Mouse (Mus musculus) testis, adult 2 months (tissue): ENCODE results near the gene Rbp7.
A peak's percentile ranks its signal among the peaks of the same experiment; 100 is the strongest.

Experiments
- CTCF ChIP-seq: fragments of 200-500 bp; IDR thresholded peaks from 2 replicates; pipeline ENCODE4 v1.5.1; 2012; ENCODE audit warnings: low read depth, mild to moderate bottlenecking, inconsistent platforms, low read length, moderate library complexity; ENCODE audit not compliant: control insufficient read depth, insufficient read depth, insufficient replicate concordance
- POLR2A ChIP-seq: fragments of 200-500 bp; IDR thresholded peaks from 2 replicates; pipeline ENCODE4 v1.6.1; 2012; ENCODE audit warnings: low read depth, mild to moderate bottlenecking, inconsistent platforms, low read length, moderate library complexity; ENCODE audit not compliant: control insufficient read depth

DNA sequence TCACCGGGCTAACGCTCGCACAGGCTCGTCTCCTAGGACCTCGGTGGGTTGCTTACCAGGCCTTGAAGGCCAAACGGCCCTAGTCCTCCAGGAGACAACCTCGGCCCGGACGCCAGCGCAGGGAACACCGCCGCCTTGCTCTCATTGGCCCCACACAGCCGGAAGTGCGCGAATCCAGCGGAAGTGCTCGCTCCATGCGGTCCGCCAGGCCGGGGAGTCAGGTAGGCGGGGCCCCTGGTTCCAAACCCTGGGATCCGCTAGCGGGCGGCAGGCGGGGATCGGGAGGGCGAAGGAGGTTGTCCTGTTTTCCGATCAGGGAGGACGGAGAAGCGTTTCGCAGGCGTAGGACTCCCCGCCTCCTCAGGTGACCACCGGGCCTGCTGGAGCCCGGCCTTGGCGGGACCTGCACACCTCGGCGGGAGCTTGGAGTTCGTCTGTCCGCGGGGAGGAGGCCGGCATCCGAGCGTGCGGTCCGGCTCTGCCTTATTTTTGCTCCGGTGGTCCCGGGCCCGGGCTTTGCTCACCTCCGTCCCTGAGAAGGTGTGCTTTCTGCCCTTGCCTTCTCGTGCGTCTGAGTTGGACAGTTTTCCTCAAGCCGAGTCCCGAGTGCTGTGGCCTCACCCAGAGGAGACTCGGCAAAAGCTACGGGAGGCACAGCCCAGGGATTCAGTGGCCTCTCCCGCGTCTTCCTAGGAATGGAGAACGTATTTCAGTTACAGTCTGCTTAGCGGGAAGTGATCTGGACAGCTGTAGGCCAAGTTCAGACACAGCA is 30.5 kb upstream of the Rbp7 start, which contains the start of the genes Nmnat1 and Lzic:
- TF ChIP-seq CTCF (0 out of 2 replicates have a peak, but pooled peaks have one; percentile 4), POLR2A (peak; percentile 68)
